Mouse (Mus musculus) B cell, adult 2 months (primary cell): Measurements from ENCODE around the gene Slc6a11.
A peak's percentile ranks its signal among the peaks of the same experiment; 100 is the strongest.

Experiments
- DNase-seq, 2 experiments: peaks; one replicate each; pipeline ENCODE4 v3.0.0; 2022

The Slc6a11 gene

GRCm38 (mm10) chr6:114131122-114131872 is at the start of gene Slc6a11:
Gene Slc6a11, plus strand, starts transcription at chr6:114131241.
- DNase-seq = no peak

GRCm38 (mm10) chr6:114087106-114087505 is 43.9 kb upstream of the Slc6a11 start:
- DNase-seq = no peak

- DNase-seq = peak; percentile 64 to 67
These were observed 41.4 kb upstream of the Slc6a11 start for GRCm38 (mm10) chr6:114089626-114090025.

- DNase-seq = no peak
These were observed 38.8 kb upstream of the Slc6a11 start for GRCm38 (mm10) chr6:114092216-114092615.

GRCm38 (mm10) chr6:114094251-114094650 is 36.8 kb upstream of the Slc6a11 start:
- DNase-seq = no peak

- DNase-seq = no peak
These were observed 34.5 kb upstream of the Slc6a11 start for GRCm38 (mm10) chr6:114096574-114096973.

GRCm38 (mm10) chr6:114101923-114102322 is 29.1 kb upstream of the Slc6a11 start:
- DNase-seq = no peak

- DNase-seq = no peak
These were observed 11.5 kb upstream of the Slc6a11 start for GRCm38 (mm10) chr6:114119507-114119906.

GRCm38 (mm10) chr6:114125530-114125929 is 5.5 kb upstream of the Slc6a11 start:
- DNase-seq = no peak

GRCm38 (mm10) chr6:114132472-114132871 is 1.4 kb downstream of the Slc6a11 start:
- DNase-seq = no peak

GRCm38 (mm10) chr6:114132916-114133315 is 1.9 kb downstream of the Slc6a11 start:
- DNase-seq = no peak

- no peak for DNase-seq
These were observed 7.9 kb downstream of the Slc6a11 start for GRCm38 (mm10) chr6:114138970-114139369.

- no peak for DNase-seq
These were observed 10.4 kb downstream of the Slc6a11 start for GRCm38 (mm10) chr6:114141481-114141880.

GRCm38 (mm10) chr6:114142480-114142879 is 11.4 kb downstream of the Slc6a11 start:
- DNase-seq = no peak

GRCm38 (mm10) chr6:114143544-114143943 is 12.5 kb downstream of the Slc6a11 start:
- no peak for DNase-seq

- DNase-seq = no peak
These were observed 13.5 kb downstream of the Slc6a11 start for GRCm38 (mm10) chr6:114144447-114145105.

GRCm38 (mm10) chr6:114145650-114146329 is 14.7 kb downstream of the Slc6a11 start:
- DNase-seq = no peak

GRCm38 (mm10) chr6:114155720-114156119 is 24.7 kb downstream of the Slc6a11 start:
- DNase-seq = no peak

GRCm38 (mm10) chr6:114158811-114159210 is 27.8 kb downstream of the Slc6a11 start:
- no peak for DNase-seq

GRCm38 (mm10) chr6:114160732-114161131 is 29.7 kb downstream of the Slc6a11 start:
- no peak for DNase-seq

GRCm38 (mm10) chr6:114174052-114174397 is 43.0 kb downstream of the Slc6a11 start:
- no peak for DNase-seq

GRCm38 (mm10) chr6:114174398-114175140 is 43.5 kb downstream of the Slc6a11 start:
- DNase-seq = no peak

GRCm38 (mm10) chr6:114178141-114178540 is 47.1 kb downstream of the Slc6a11 start:
- DNase-seq = no peak
